Mouse (Mus musculus): Measurements from ENCODE around the gene Nudt2. TPM values are rescaled to one million over a fixed set of nuclear protein-coding genes. Genes with fewer than 3 reads are reported as not detected.

Gene Nudt2
- polyA plus RNA-seq, 1 experiment, result 13.7 TPM

DNA sequence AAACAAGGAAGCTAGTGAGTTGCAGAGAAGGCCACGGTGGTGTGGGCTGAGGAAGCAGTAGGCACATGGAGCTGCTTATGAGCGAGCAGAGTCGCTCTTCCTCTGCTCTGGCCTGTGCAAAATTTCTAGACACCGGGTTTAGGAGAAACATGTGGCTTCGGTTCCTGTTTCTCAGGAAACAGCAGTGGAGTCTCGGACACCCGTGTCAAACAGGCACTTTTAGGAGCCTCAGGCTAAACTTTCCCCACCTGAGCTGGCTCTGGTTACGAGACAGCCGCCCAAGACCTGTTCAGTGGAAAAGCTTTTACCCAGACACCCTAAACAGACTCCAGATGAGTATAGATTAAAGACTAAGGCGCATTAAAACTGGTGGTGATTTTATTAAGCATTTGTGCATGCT lies 4.2 kb downstream of the Nudt2 start:
- Histone ChIP-seq H3K4me3 (replicated peaks) (no peak overlapping the region), H3K27me3 (replicated peaks) (no peaks in the 10 kb centered on the region), H3K9me3 (no peaks in the 10 kb centered on the region), H3K36me3 (replicated peaks; ENCODE audit: low read length) (peaks cover 3% of the 10 kb centered on the region), H3K4me1 (peaks cover 27% of the 10 kb centered on the region)
- TF ChIP-seq GATA1 (IDR thresholded peaks at IDR 0.05; ENCODE audit: borderline replicate concordance, low read length) (no peak), FLI1 (IDR thresholded peaks at IDR 0.05; ENCODE audit: low read length) (no peak)

DNA sequence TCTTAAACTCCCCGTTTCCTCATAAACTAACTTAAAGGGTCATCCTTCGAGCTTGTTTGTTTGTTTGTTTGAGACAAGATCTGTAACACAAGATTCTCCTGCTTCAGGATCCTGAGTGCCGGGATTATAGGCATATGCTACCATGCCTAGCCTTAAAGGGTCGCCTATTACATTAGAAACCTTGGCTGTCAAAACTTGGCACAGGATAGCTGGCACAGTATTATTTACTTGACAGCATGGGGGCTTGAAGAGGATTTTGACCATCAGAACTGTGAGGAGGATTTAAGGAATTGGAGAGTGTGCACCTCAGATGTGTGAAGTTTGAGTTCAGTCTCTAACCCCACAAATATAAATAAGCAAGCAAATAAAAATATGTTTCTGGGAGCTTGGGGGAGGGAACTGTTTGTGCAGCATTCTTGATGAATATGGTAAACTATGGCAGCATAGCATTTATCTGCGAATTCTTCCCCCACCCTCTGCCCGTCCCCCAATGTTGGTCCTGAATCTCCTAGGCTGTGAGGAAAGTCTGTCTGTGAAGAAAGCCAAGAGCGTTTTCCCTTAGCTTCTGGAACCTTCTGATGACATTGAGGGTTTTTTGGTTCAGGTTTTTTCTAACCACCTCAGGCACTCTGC lies 5.2 kb downstream of the Nudt2 start:
- no peaks in the 10 kb centered on the region for H3K9me3 ChIP-seq
- peaks cover 27% of the 10 kb centered on the region for H3K4me1 ChIP-seq
- TF ChIP-seq FLI1 (IDR thresholded peaks at IDR 0.05; ENCODE audit: low read length) (no peak), GATA1 (IDR thresholded peaks at IDR 0.05; ENCODE audit: borderline replicate concordance, low read length) (no peak)
- no peaks in the 10 kb centered on the region for H3K27me3 ChIP-seq (replicated peaks)
- no peak overlapping the region for H3K4me3 ChIP-seq (replicated peaks)
- peaks cover 3% of the 10 kb centered on the region for H3K36me3 ChIP-seq (replicated peaks; ENCODE audit: low read length)

DNA sequence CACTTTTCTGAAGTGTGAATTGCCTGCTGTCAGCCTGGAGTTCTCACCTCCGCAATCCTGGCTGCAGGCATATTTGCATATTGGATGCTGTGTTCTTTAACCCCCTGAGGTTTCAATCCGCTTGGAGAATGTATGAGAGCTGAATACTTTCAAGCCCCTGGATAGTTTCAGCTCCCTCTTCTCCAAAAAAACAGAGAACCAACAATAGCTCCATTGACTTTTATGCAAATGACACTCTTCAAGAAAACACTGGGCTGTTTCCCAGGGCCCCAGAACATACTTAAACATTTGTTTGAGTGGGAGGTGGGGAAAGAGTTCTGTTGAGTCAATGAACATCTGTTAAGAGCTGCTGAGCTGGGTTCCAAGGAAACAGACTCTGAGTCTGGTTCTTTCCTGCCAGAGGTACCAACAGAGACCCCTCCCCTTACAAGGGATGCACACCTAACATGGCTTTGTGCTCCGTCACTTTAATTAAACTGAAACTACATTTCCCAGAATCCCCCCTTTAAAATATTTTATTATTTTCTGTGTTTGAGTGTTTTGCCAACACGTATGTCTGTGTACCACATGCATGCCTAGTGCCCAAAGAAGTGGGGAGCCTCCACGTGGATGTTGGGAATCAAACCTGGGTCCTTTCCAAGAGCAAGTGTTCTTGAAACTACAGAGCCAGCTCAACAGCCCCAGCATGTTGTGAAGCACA lies 5.9 kb downstream of the Nudt2 start:
- H3K27me3 ChIP-seq (replicated peaks), result no peaks in the 10 kb centered on the region
- TF ChIP-seq FLI1 (IDR thresholded peaks at IDR 0.05; ENCODE audit: low read length) (no peak), GATA1 (IDR thresholded peaks at IDR 0.05; ENCODE audit: borderline replicate concordance, low read length) (no peak)
- H3K4me3 ChIP-seq (replicated peaks), result no peak overlapping the region
- no peaks in the 10 kb centered on the region for H3K9me3 ChIP-seq
- peaks cover 22% of the 10 kb centered on the region for H3K4me1 ChIP-seq
- H3K36me3 ChIP-seq (replicated peaks; ENCODE audit: low read length), result peaks cover 3% of the 10 kb centered on the region

DNA sequence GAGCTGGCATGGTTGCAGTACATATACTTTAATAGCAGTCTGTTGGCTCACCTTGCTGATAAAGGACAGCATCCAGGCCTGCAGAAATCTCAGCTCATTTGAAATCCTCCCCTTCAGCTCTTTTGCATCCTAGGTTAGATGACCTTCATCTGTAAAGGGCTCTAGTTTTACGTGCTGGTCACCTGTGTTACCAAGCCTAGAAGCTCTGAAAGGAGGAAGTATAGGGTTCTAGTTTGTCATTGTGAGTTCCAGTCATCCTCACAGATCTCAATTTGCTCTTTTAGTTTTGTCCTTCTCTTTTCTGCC lies 6.4 kb downstream of the Nudt2 start:
- no peak for TF ChIP-seq FLI1 (IDR thresholded peaks at IDR 0.05; ENCODE audit: low read length)
- TF ChIP-seq GATA1 (IDR thresholded peaks at IDR 0.05; ENCODE audit: borderline replicate concordance, low read length), result no peak
- H3K27me3 ChIP-seq (replicated peaks), result no peaks in the 10 kb centered on the region
- no peaks in the 10 kb centered on the region for H3K9me3 ChIP-seq
- H3K4me3 ChIP-seq (replicated peaks), result no peak overlapping the region
- peaks cover 3% of the 10 kb centered on the region for H3K36me3 ChIP-seq (replicated peaks; ENCODE audit: low read length)
- H3K4me1 ChIP-seq, result peaks cover 20% of the 10 kb centered on the region

DNA sequence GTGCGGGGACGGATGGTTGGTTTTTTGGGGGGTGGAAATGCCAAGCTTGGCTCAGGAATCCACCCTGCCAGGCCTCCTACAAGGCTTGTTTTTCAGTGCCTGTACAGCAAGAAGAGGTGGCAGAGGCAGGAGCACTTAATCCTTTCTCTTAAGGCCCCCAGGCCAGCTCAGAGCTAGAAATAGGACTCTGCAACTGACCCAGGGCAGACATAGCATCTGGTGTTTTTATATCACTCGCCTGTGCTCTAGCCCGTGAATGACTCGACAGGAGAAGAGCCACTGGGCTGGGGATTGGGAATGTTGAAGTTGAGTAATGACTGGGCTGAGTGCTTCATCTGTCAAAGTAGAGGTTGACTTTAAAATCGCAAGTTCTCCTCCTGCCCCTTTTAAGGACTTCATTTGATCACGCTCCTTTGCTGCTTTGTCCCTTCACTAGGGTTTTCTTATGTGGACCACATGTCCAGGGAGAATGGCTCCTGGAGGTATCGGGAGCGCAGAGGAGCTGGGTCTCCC lies 12.8 kb downstream of the Nudt2 start:
- Histone ChIP-seq H3K4me1 (no peaks in the 10 kb centered on the region), H3K4me3 (replicated peaks) (no peak overlapping the region), H3K9me3 (no peaks in the 10 kb centered on the region), H3K36me3 (replicated peaks; ENCODE audit: low read length) (peaks cover 49% of the 10 kb centered on the region), H3K27me3 (replicated peaks) (no peaks in the 10 kb centered on the region)
- TF ChIP-seq GATA1 (IDR thresholded peaks at IDR 0.05; ENCODE audit: borderline replicate concordance, low read length) (no peak), FLI1 (IDR thresholded peaks at IDR 0.05; ENCODE audit: low read length) (no peak)

DNA sequence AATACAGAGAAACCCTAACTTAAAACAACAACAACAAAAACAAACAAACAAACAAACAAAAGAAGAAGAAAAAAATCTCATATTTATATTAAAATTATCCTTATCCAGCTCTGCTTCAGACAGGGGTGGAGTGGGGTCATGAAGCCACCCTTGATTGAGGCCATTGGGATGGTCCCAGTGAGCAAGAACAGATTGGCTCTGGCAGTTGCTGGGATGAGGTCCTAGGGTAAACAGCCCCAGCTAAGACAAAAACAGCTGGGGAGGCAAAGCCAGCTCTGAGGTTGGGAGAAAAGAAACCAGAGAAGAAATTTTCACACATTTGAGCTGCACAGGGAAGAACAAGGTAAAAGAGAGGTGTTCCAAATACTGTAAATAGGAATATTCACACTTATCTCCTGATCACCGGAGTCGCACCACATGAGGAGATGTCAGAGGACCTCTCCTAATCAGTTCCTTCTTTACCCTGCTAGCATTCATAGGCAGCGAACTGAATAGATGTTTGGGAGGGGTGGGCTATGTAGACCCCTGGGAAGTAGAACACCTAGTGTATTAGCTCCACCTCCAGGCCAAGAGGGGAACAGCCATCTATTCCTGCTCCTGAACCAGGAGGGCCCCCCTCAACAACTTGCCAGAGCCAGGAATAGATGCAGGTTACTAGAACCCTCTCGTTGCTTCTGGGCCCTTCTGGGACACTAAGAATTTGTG lies 14.0 kb downstream of the Nudt2 start:
- Histone ChIP-seq H3K4me1 (no peaks in the 10 kb centered on the region), H3K27me3 (replicated peaks) (no peaks in the 10 kb centered on the region), H3K4me3 (replicated peaks) (no peak overlapping the region), H3K36me3 (replicated peaks; ENCODE audit: low read length) (peaks cover 49% of the 10 kb centered on the region), H3K9me3 (no peaks in the 10 kb centered on the region)
- TF ChIP-seq GATA1 (IDR thresholded peaks at IDR 0.05; ENCODE audit: borderline replicate concordance, low read length) (no peak), FLI1 (IDR thresholded peaks at IDR 0.05; ENCODE audit: low read length) (no peak)

DNA sequence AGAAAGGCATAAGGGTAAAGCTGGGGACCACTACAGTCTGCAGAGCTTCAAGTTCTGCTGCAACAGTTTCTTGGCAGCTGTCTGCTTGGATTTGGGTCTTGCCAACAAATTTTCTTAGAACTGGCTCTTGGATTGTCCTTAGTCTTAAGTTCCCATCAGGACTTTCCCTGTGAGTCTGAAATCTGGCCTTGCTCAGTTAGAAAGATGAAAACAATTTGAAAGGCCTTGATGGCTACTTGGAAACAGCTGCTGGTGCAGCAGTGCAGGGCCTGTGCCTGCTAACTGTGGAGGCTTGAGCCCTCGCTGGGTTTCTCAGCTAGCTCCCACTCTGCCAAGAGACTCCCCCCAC lies 14.5 kb downstream of the Nudt2 start:
- H3K4me1 ChIP-seq, result no peaks in the 10 kb centered on the region
- peaks cover 49% of the 10 kb centered on the region for H3K36me3 ChIP-seq (replicated peaks; ENCODE audit: low read length)
- H3K27me3 ChIP-seq (replicated peaks), result no peaks in the 10 kb centered on the region
- no peaks in the 10 kb centered on the region for H3K9me3 ChIP-seq
- H3K4me3 ChIP-seq (replicated peaks), result no peak overlapping the region
- no peak for TF ChIP-seq FLI1 (IDR thresholded peaks at IDR 0.05; ENCODE audit: low read length)
- no peak for TF ChIP-seq GATA1 (IDR thresholded peaks at IDR 0.05; ENCODE audit: borderline replicate concordance, low read length)

DNA sequence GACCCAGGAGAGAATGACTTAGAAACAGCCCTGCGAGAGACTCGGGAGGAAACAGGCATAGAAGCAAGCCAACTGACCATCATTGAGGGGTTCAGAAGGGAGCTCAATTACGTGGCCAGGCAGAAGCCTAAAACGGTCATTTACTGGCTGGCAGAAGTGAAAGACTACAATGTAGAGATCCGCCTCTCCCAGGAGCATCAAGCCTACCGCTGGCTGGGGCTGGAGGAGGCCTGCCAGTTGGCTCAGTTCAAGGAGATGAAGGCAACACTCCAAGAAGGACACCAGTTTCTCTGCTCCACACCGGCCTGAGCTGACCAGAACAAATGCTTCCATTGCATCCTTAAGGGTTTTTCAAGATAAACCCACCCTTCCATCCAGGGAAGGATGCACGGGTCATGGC lies 15.3 kb downstream of the Nudt2 start:
- peaks cover 49% of the 10 kb centered on the region for H3K36me3 ChIP-seq (replicated peaks; ENCODE audit: low read length)
- TF ChIP-seq GATA1 (IDR thresholded peaks at IDR 0.05; ENCODE audit: borderline replicate concordance, low read length) (no peak), FLI1 (IDR thresholded peaks at IDR 0.05; ENCODE audit: low read length) (no peak)

DNA sequence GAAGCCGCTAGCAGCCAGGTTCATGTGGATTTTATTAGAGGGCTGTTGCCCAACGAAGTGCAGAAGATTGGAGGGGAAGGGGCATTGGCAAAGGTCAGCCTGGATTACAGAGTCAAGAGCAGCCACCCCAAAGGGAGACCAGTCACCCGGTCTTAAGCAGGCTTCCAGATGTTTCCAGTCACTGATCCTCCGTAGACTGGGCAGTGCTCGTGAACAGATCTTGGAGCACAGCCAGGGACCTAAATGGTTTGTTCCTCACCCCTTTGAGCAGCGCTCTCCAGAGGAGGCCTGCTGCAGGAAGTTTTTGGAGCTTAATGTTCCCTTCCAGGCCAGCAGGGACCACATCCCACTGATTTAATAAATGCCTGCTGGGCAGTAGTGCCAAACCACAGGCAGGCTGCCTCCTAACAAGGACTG lies 16.7 kb downstream of the Nudt2 start:
- peaks cover 3% of the 10 kb centered on the region; the same call in 1 of the 2 replicates for H3K9me3 ChIP-seq
- H3K36me3 ChIP-seq (replicated peaks; ENCODE audit: low read length), result peaks cover 46% of the 10 kb centered on the region
- no peak for TF ChIP-seq GATA1 (IDR thresholded peaks at IDR 0.05; ENCODE audit: borderline replicate concordance, low read length)
- no peak for TF ChIP-seq FLI1 (IDR thresholded peaks at IDR 0.05; ENCODE audit: low read length)
- no peaks in the 10 kb centered on the region for H3K4me1 ChIP-seq
- H3K27me3 ChIP-seq (replicated peaks), result no peaks in the 10 kb centered on the region
- no peak overlapping the region for H3K4me3 ChIP-seq (replicated peaks)

More for the DNA sequence above, 15.3 kb downstream of the Nudt2 start:
- Histone ChIP-seq H3K9me3 (no peaks in the 10 kb centered on the region), H3K27me3 (replicated peaks) (no peaks in the 10 kb centered on the region), H3K4me1 (no peaks in the 10 kb centered on the region), H3K4me3 (replicated peaks) (no peak overlapping the region)

DNA sequence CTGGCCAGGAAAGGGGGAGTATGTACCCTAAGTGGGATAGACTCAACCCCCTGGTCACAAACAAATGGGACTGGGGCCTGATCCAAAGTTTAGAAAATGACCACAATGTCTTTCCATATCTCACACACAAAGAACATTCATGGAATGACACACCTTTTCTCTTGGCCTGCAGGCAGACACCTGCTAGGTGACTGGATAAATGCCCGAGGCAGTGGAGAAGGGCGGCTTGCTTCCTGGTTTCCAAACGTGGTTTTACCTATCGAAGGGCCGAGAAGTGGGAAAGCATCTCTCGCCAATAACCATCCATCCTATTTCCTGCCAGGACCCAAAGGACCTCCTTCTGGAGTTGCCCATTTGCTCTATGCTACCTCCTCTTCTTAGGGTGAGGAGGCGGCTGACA lies 28.0 kb downstream of the Nudt2 start:
- H3K27me3 ChIP-seq (replicated peaks), result peaks cover 53% of the 10 kb centered on the region
- H3K36me3 ChIP-seq (replicated peaks; ENCODE audit: low read length), result no peaks in the 10 kb centered on the region
- no peak overlapping the region for H3K4me3 ChIP-seq (replicated peaks)
- peaks cover 7% of the 10 kb centered on the region for H3K4me1 ChIP-seq
- no peaks in the 10 kb centered on the region for H3K9me3 ChIP-seq
- no peak for TF ChIP-seq GATA1 (IDR thresholded peaks at IDR 0.05; ENCODE audit: borderline replicate concordance, low read length)
- no peak for TF ChIP-seq FLI1 (IDR thresholded peaks at IDR 0.05; ENCODE audit: low read length)
